Mouse (Mus musculus) midbrain, embryonic 16.5 days (tissue): ENCODE results near the gene Nfix. TPM values are rescaled to one million over a fixed set of nuclear protein-coding genes. Genes with fewer than 3 reads are reported as not detected.

Source experiments
- ATAC-seq: fragments of 200-750 bp; cut with Nextera tagmentation; 2 replicates; pipeline ENCODE4 v1.8.0; 2017; ENCODE audit warnings: moderate TSS enrichment
- H3K27ac ChIP-seq: fragments of 300-500 bp; sonication (generic); 2 replicates; pipeline ENCODE4 v1.5.1; 2014; ENCODE audit warnings: mild to moderate bottlenecking, low read length, mixed read lengths
- H3K27me3 ChIP-seq: fragments of 300-500 bp; sonication (generic); 2 replicates; pipeline ENCODE4 v1.6.1; 2014; ENCODE audit warnings: low read depth, low read length, mixed read lengths; ENCODE audit not compliant: control insufficient read depth, insufficient read depth
- H3K36me3 ChIP-seq: fragments of 300-500 bp; sonication (generic); 2 replicates; pipeline ENCODE4 v1.6.1; 2014; ENCODE audit warnings: mild to moderate bottlenecking, low read length, moderate library complexity, mixed read lengths; ENCODE audit not compliant: control insufficient read depth, insufficient read depth
- H3K4me1 ChIP-seq: fragments of 300-500 bp; sonication (generic); 2 replicates; pipeline ENCODE4 v1.6.1; 2014; ENCODE audit warnings: mild to moderate bottlenecking, low read length, mixed read lengths; ENCODE audit not compliant: control insufficient read depth, insufficient read depth
- H3K4me2 ChIP-seq: fragments of 300-500 bp; sonication (generic); 2 replicates; pipeline ENCODE4 v1.6.1; 2014; ENCODE audit warnings: mild to moderate bottlenecking, low read length, mixed read lengths
- H3K4me3 ChIP-seq: fragments of 300-500 bp; sonication (generic); 2 replicates; pipeline ENCODE4 v1.5.1; 2014; ENCODE audit warnings: low read depth, mild to moderate bottlenecking, low read length, moderate library complexity, mixed read lengths
- H3K9ac ChIP-seq: fragments of 300-500 bp; sonication (generic); 2 replicates; pipeline ENCODE4 v1.6.1; 2014; ENCODE audit warnings: low read depth, low read length, mixed read lengths
- H3K9me3 ChIP-seq: fragments of 300-500 bp; sonication (generic); replicated peaks from 2 replicates; pipeline ENCODE4 v1.6.1; 2014; ENCODE audit warnings: mild to moderate bottlenecking, low read length, mixed read lengths; ENCODE audit not compliant: control insufficient read depth, poor library complexity, severe bottlenecking
- WGBS: fragments of 180-500 bp; shearing (Covaris S2); extraction: QIAGEN DNeasy Blood & Tissue Kit; methylation state at CpG from one replicate; pipeline ENCODE4 v1.1.7; 2014; 5-methylcytosine and 5-hydroxymethylcytosine counted together
- polyA plus RNA-seq: library from polyadenylated mRNA; unstranded; fragments of >200 nt; fragmentation: Nextera tagmentation; extraction: Ambion mirVana; gene quantifications from 2 replicates; pipeline ENCODE4 v1.2.1, GENCODE M21; 2015

Gene Nfix
- polyA plus RNA-seq, 1 experiment from 2014 or later: 55.4 TPM

DNA sequence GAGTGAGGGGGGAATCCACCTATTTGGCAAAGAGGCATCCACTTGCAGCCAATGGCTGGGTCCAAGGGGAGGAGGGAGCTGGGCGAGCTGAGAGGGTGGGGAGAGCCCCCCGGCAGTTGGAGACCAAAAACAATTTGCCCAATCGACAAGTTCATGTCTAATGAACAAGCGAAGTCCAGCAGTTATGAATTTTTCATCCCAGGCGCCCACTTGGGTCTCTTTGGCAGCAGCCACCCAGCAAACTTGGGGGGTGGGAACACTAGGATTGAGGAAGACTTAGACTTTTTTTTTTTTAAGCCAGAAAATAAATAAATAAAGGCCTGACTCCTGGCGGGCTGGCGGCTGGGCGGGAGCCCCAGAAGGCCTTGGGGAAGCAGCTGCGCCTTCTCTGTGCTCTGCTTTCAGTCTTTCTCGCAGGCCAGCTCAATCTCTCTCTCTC lies 25.7 kb downstream of the Nfix start:
- Histone ChIP-seq H3K4me2 (peak overlapping the region; percentile 56), H3K9me3 (no peaks in the 10 kb centered on the region), H3K4me1 (peaks cover 29% of the 10 kb centered on the region), H3K4me3 (no peak overlapping the region), H3K27ac (peak overlapping the region; percentile 85), H3K36me3 (no peaks in the 10 kb centered on the region), H3K27me3 (peaks cover 60% of the 10 kb centered on the region), H3K9ac (no peak overlapping the region)
- 3% methylated on average over 10 of the region's 10 CpGs for WGBS
- ATAC-seq: peak; percentile 50; the same call in 1 of the 2 replicates

DNA sequence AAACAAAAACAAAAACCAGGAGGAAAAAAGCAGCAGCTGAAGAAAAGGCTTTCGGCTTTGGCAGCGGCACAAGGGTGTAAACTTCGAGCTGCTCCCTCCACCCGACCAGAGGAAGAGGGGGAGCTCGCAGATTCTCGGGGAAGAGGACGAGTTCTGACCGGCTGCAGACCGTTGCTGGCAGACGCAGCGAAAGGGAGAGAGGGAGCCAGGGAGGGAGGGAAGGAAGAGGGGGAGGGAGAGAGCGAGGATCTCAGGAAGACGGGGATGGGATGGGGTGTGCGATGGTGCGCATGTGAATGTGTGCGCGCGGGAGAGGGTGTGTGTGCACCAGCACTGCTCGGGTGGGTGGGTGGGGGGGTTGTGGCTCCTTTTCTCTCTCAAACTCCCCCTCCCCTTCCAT lies 26.3 kb downstream of the Nfix start:
- Histone ChIP-seq H3K4me3 (peak overlapping the region; percentile 36), H3K9ac (0 out of 2 replicates have a peak overlapping the region, but pooled peaks have one; percentile 31), H3K27me3 (peaks cover 54% of the 10 kb centered on the region), H3K4me1 (peaks cover 29% of the 10 kb centered on the region), H3K4me2 (peak overlapping the region; percentile 56), H3K9me3 (no peaks in the 10 kb centered on the region), H3K36me3 (no peaks in the 10 kb centered on the region), H3K27ac (peak overlapping the region; percentile 85)
- WGBS: 0% methylated on average over 13 of the region's 19 CpGs
- ATAC-seq: peak; percentile 85

DNA sequence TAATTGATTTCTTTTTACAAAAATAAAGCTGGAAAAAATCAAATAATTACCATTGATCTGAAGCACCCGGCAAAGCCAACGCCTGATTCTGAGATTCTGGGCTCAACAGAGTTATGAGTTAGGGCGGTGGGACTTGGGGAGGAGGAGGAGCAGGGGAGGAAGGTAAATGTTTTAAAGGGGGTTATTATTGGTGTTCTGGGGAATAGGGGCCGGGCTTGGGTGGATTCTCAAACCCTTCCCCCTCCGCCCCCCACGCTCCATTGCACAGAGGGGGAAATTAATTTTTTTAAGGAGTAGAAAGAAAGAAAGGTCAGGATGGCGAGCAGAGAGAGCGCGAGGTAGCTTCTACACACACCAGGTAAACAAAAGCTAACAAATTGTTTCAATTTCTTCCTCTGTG lies 26.8 kb downstream of the Nfix start:
- H3K4me2 ChIP-seq: peak overlapping the region; percentile 56
- H3K27me3 ChIP-seq: peaks cover 49% of the 10 kb centered on the region
- no peak for ATAC-seq
- H3K4me3 ChIP-seq: peak overlapping the region; percentile 36
- WGBS: 4% methylated on average over 9 of the region's 9 CpGs
- H3K4me1 ChIP-seq: peaks cover 29% of the 10 kb centered on the region
- H3K9ac ChIP-seq: no peak overlapping the region
- peak overlapping the region; percentile 85 for H3K27ac ChIP-seq
- H3K9me3 ChIP-seq: no peaks in the 10 kb centered on the region
- no peaks in the 10 kb centered on the region for H3K36me3 ChIP-seq

- Histone ChIP-seq H3K27me3 (peaks cover 43% of the 10 kb centered on the region), H3K4me3 (peak overlapping the region; percentile 36), H3K36me3 (no peaks in the 10 kb centered on the region), H3K9me3 (no peaks in the 10 kb centered on the region), H3K4me2 (peak overlapping the region; percentile 56), H3K27ac (peak overlapping the region; percentile 85), H3K9ac (no peak overlapping the region; the same call in 1 of the 2 replicates), H3K4me1 (peaks cover 29% of the 10 kb centered on the region)
- 8% methylated on average over 2 of the region's 3 CpGs for WGBS
- no peak for ATAC-seq
Observed at GRCm38 (mm10) chr8:84772628-84773027, 27.5 kb downstream of the Nfix start.

GRCm38 (mm10) chr8:84771941-84772378 lies 28.2 kb downstream of the Nfix start:
- 5% methylated on average over 34 of the region's 34 CpGs for WGBS
- no peak for ATAC-seq
- peak overlapping the region; percentile 56 for H3K4me2 ChIP-seq
- H3K4me3 ChIP-seq: peak overlapping the region; percentile 36
- H3K9me3 ChIP-seq: no peaks in the 10 kb centered on the region
- peak overlapping the region; percentile 61 for H3K27ac ChIP-seq
- peak overlapping the region; percentile 57 for H3K9ac ChIP-seq
- H3K4me1 ChIP-seq: peaks cover 29% of the 10 kb centered on the region
- H3K36me3 ChIP-seq: no peaks in the 10 kb centered on the region
- peaks cover 40% of the 10 kb centered on the region for H3K27me3 ChIP-seq

DNA sequence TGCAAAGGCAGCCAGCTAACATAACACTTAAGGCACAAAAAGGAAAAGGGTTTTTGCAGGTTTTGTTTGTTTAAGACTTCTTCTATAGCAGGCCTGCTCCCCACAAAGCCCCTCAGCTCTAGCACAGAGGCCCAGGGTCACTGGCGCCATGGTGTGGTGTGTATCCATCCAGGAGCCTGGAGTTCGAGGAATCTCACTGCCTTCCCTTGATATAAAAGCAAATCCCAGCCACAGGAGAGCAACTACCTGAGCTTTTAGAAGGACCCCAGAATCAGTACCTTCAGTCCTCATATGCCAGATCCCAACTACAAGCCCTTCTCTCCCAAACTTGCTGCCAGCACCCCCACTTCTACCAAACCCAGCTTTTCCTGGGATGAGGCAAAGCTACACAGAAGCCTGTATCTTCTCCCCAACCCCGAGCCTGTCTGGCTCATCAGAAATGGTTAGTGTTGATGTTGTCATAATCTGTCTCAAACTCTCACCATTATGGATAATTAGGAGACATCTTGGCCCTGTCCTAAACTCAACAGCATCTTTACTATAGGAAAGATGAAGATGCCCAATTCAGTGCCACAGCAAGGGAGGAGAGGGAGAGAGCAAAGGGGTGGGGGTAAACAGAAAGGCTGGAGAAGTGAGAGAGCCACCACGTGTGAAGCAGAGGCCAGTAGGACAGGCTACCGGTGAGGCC lies 29.0 kb downstream of the Nfix start:
- Histone ChIP-seq H3K4me2 (peak overlapping the region; percentile 56), H3K9ac (peak overlapping the region; percentile 57; the same call in 1 of the 2 replicates), H3K4me3 (peak overlapping the region; percentile 36), H3K36me3 (no peaks in the 10 kb centered on the region), H3K4me1 (peaks cover 32% of the 10 kb centered on the region), H3K27ac (no peak overlapping the region; the same call in 1 of the 2 replicates), H3K27me3 (peaks cover 37% of the 10 kb centered on the region), H3K9me3 (no peaks in the 10 kb centered on the region)
- ATAC-seq: no peak
- 36% methylated on average over 5 of the region's 5 CpGs for WGBS

DNA sequence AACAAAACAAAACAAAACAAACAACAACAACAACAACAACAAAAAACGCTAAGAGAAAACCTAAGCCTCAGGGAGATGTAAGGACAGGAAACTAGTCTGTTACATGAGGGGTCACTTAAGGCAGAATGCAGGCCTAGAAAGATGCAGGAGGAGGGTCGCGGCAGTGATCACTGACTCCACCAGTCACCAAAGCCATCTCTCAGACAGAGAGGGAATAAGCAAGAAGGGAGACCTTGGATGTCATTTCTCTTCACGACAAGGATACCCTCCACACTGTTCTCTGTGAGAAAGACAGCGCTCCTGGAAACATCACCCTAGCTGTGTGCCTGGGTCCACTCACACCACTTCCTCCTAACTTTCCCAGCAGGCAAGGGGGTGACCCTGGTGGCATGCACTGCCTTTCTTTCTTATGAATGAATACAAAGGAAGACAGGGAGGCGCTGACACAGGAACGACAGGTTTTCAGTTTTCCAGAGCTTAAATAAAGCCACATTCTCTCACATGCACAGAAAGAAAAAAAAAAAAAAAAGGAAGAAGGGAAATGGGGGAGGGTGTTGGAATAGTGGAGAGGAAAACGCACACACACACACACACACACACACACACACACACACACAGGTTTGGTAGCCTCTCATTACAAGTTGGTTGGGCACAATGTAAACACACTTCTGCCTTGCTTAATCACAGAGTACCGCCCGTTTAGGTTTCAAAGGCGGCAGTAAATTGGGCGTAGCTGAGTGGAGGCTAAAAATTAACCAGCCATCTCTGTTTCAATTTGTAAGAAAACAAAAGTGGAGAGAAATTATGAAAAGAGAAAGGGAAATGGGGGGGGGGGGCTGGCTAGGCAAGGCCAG lies 29.8 kb downstream of the Nfix start:
- H3K27me3 ChIP-seq: peaks cover 28% of the 10 kb centered on the region
- no peaks in the 10 kb centered on the region for H3K36me3 ChIP-seq
- H3K4me3 ChIP-seq: peak overlapping the region; percentile 36
- WGBS: 37% methylated on average over 12 of the region's 12 CpGs
- H3K27ac ChIP-seq: no peak overlapping the region; the same call in 1 of the 2 replicates
- peak overlapping the region; percentile 31 for H3K9ac ChIP-seq
- H3K9me3 ChIP-seq: no peaks in the 10 kb centered on the region
- H3K4me1 ChIP-seq: peaks cover 28% of the 10 kb centered on the region
- no peak for ATAC-seq
- peak overlapping the region; percentile 56 for H3K4me2 ChIP-seq

DNA sequence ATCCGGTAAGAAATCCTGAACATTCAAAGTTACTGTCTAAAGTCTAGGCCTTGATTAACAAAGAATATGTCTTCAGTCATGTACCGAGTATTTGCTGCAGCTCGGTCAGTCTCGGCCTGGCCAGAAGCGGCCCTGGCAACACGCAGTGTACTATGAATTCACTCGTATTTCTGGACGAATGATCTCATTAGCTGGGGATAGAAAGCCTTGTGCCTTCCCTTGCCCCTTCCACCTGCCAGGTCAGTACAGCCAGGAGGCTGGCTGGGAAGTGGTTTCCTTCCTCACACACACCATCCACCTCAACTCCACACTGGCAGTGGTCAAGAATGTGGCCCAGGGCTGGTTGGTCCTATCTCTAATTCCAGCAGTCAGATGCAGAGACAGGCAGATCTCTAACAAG lies 30.8 kb downstream of the Nfix start:
- Histone ChIP-seq H3K36me3 (no peaks in the 10 kb centered on the region), H3K27ac (no peak overlapping the region), H3K4me1 (peaks cover 20% of the 10 kb centered on the region), H3K4me2 (peak overlapping the region; percentile 56; the same call in 1 of the 2 replicates), H3K9ac (no peak overlapping the region), H3K9me3 (no peaks in the 10 kb centered on the region), H3K27me3 (peaks cover 29% of the 10 kb centered on the region), H3K4me3 (no peak overlapping the region)
- ATAC-seq: no peak
- 77% methylated on average over 8 of the region's 8 CpGs for WGBS
